Mouse (Mus musculus) granulocyte monocyte progenitor cell, adult 5-6 weeks (primary cell): Measurements from ENCODE around the gene Gm21954. TPM values are rescaled to one million over a fixed set of nuclear protein-coding genes. Genes with fewer than 3 reads are reported as not detected.

Experiments used
- ATAC-seq: replicated peaks from 2 replicates; pipeline ENCODE4 v1.8.0; 2016; ENCODE audit warnings: mild to moderate bottlenecking, moderate TSS enrichment, inconsistent platforms; ENCODE audit not compliant: poor library complexity, severe bottlenecking
- total RNA-seq, 2 experiments: library from RNA; stranded (forward) in 1 of 2; stranded (reverse) in 1 of 2; fragments of 200-712, 200-1000 nt in 1 of 2; fragments of >200 nt in 1 of 2; fragmentation: Nextera tagmentation in 1 of 2; gene quantifications; 2 replicates each; pipeline ENCODE4 v1.2.3; 2014 to 2017

Gm21954 gene
- total RNA-seq, 2 experiments from 2014 or later = not detected

- no peak for ATAC-seq
Measured at GRCm38 (mm10) chr3:55464226-55464625, 7.8 kb downstream of the Gm21954 start.

GRCm38 (mm10) chr3:55462904-55463668 lies 8.9 kb downstream of the Gm21954 start:
- no peak for ATAC-seq

GRCm38 (mm10) chr3:55461685-55462655 lies 10.0 kb downstream of the Gm21954 start:
- ATAC-seq = no peak

GRCm38 (mm10) chr3:55461092-55461491 lies 10.9 kb downstream of the Gm21954 start:
- no peak for ATAC-seq

GRCm38 (mm10) chr3:55452464-55452863 lies 19.5 kb downstream of the Gm21954 start:
- ATAC-seq = no peak

- ATAC-seq = no peak
Measured at GRCm38 (mm10) chr3:55451877-55452276, 20.1 kb downstream of the Gm21954 start.

GRCm38 (mm10) chr3:55451035-55451434 lies 21.0 kb downstream of the Gm21954 start:
- ATAC-seq = no peak

GRCm38 (mm10) chr3:55449148-55449547 lies 22.9 kb downstream of the Gm21954 start:
- no peak for ATAC-seq

- no peak for ATAC-seq
Measured at GRCm38 (mm10) chr3:55447486-55448460, 24.2 kb downstream of the Gm21954 start.

GRCm38 (mm10) chr3:55446681-55447080 lies 25.3 kb downstream of the Gm21954 start:
- ATAC-seq = no peak

GRCm38 (mm10) chr3:55443725-55444124 lies 28.3 kb downstream of the Gm21954 start:
- no peak for ATAC-seq

GRCm38 (mm10) chr3:55443271-55443670 lies 28.7 kb downstream of the Gm21954 start:
- ATAC-seq = no peak

GRCm38 (mm10) chr3:55442012-55442645 lies 29.9 kb downstream of the Gm21954 start:
- peak; percentile 54 for ATAC-seq

GRCm38 (mm10) chr3:55440342-55440741 lies 31.7 kb downstream of the Gm21954 start:
- no peak for ATAC-seq

- peak; percentile 52 for ATAC-seq
Measured at GRCm38 (mm10) chr3:55438824-55439446, 33.1 kb downstream of the Gm21954 start.

GRCm38 (mm10) chr3:55434276-55434675 lies 37.7 kb downstream of the Gm21954 start:
- ATAC-seq = no peak

GRCm38 (mm10) chr3:55431223-55431622 lies 40.8 kb downstream of the Gm21954 start:
- no peak for ATAC-seq

- ATAC-seq = no peak
Measured at GRCm38 (mm10) chr3:55430022-55430549, 41.9 kb downstream of the Gm21954 start.
